Mouse (Mus musculus): ENCODE measurements around the gene Papolg. TPM values are rescaled to one million over a fixed set of nuclear protein-coding genes. Genes with fewer than 3 reads are reported as not detected.

Gene Papolg
- total and polyA plus RNA-seq, 3 experiments, result 13.3 to 23.0 (median 15.3) TPM

DNA sequence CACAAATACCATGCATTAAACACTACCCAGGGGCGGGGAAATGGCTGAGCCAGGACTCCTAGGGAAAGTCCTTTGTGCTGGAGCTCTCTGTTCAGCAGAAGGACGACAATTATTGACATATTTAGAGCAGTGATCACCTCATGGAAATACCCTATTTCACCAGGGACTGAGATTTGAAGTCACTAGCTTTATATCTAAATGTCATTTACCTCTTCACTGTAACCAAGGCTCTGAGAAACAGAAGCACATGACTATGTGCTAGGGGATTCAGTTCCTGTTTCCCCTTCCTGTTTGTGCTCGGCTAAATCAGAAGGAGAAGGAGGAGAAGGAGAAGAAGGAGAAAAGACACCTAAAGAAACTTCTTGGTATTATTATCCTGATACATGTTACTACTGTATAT lies 71.8 kb downstream of the Papolg start (continued):
- peak; percentile 95 for TF ChIP-seq EP300 (IDR thresholded peaks at IDR 0.05; ENCODE audit: low read length)
- no peak for TF ChIP-seq NELFE (IDR thresholded peaks at IDR 0.05; ENCODE audit: low read depth, low read length)
- TF ChIP-seq ZNF384 (IDR thresholded peaks at IDR 0.05; ENCODE audit: low read depth, low read length), result no peak
- TF ChIP-seq CTCF (conservative IDR thresholded peaks at IDR 0.05 in 1 of 2, IDR thresholded peaks at IDR 0.05 in 1 of 2; ENCODE audit: low read depth in 2 of 2, low read length in 2 of 2), result no peak
- 0 out of 2 replicates have a peak, but pooled peaks have one; percentile 39 for TF ChIP-seq MAZ (IDR thresholded peaks at IDR 0.05; ENCODE audit: low read depth, low read length)
- TF ChIP-seq BHLHE40 (IDR thresholded peaks at IDR 0.05; ENCODE audit: low read depth, low read length), result peak; percentile 90
- TF ChIP-seq MEF2A (IDR thresholded peaks at IDR 0.05; ENCODE audit: borderline replicate concordance, low read depth, low read length), result no peak; the same call in 1 of the 2 replicates
- peak; percentile 77 for TF ChIP-seq ETS1 (conservative IDR thresholded peaks at IDR 0.05; ENCODE audit: low read depth, low read length)
- TF ChIP-seq KAT2A (IDR thresholded peaks at IDR 0.05; ENCODE audit: insufficient replicate concordance, low read length), result 0 out of 2 replicates have a peak, but pooled peaks have one; percentile 26
- TF ChIP-seq ZC3H11A (IDR thresholded peaks at IDR 0.05; ENCODE audit: low read depth, low read length), result no peak
- TF ChIP-seq NRF1 (IDR thresholded peaks at IDR 0.05; ENCODE audit: low read depth, low read length), result no peak
- no peak for TF ChIP-seq TBP (conservative IDR thresholded peaks at IDR 0.05; ENCODE audit: low read depth, low read length)

DNA sequence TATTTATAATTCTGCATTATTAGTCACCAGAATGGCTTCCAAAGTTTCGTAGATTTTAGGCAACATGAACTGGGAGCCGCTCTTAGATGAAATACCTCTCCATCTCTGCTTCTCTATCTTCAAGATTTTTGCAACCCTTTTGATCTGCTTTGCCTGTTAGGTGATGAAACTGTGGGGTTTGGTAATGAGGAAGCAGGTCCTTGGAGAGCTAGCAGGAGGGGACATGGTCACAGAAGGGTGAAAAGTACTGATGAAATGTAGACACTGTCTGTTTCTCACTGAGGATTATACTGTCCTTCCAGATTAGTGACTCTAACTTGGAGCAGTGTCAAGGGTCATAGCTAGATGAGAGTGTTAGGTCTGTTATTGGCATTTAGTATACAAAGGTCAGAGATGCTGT lies 73.4 kb downstream of the Papolg start:
- no peak overlapping the region for H3K4me3 ChIP-seq (replicated peaks in 1 of 3; ENCODE audit: low read depth in 2 of 3, low read length in 2 of 3, poor library complexity in 1 of 3)
- peak; percentile 46 for DNase-seq (ENCODE audit: extremely low read depth)
- peaks cover 25 to 48% of the 10 kb centered on the region in 2 experiments for H3K4me1 ChIP-seq (ENCODE audit: control insufficient read depth in 1 of 2, insufficient read depth in 2 of 2)
- dilution Hi-C loops (cut with MboI; ENCODE audit: extremely low pct_ligation_motif_present, extremely low pct_unique_long_range_greater_than_20kb, low sequenced_read_pairs), result no loop called here
- peaks cover 2% of the 10 kb centered on the region for H3K9me3 ChIP-seq (replicated peaks; ENCODE audit: low read length)
- H3K79me2 ChIP-seq (replicated peaks; ENCODE audit: control insufficient read depth, extremely low read depth, insufficient read depth, poor library complexity, severe bottlenecking), result no peaks in the 10 kb centered on the region
- H3K27me3 ChIP-seq (replicated peaks), result no peaks in the 10 kb centered on the region
- H3K9ac ChIP-seq (ENCODE audit: insufficient read depth, low read depth), result peak overlapping the region; percentile 56; the same call in 1 of the 2 replicates
- in situ Hi-C loops (cut with MboI; ENCODE audit: low pct_ligation_motif_present, low pct_unique_long_range_greater_than_20kb, low sequenced_read_pairs), result no loop called here
- H3K27ac ChIP-seq (ENCODE audit: insufficient read depth, low read depth), result peak overlapping the region; percentile 48
- H3K4me2 ChIP-seq (ENCODE audit: insufficient read depth, low read depth, poor library complexity, severe bottlenecking), result peak overlapping the region; percentile 41
- H3K36me3 ChIP-seq (replicated peaks in 1 of 2; ENCODE audit: control insufficient read depth in 1 of 2, insufficient read depth in 1 of 2, low read length in 1 of 2), result no peaks in the 10 kb centered on the region
- no peak for TF ChIP-seq CTCF (conservative IDR thresholded peaks at IDR 0.05 in 1 of 2, IDR thresholded peaks at IDR 0.05 in 1 of 2; ENCODE audit: low read depth in 2 of 2, low read length in 2 of 2)
- no peak for TF ChIP-seq MXI1 (IDR thresholded peaks at IDR 0.05; ENCODE audit: low read depth, low read length)
- 0 out of 2 replicates have a peak, but pooled peaks have one; percentile 8 for TF ChIP-seq ELF1 (IDR thresholded peaks at IDR 0.05; ENCODE audit: low read depth, low read length)
- TF ChIP-seq USF2 (conservative IDR thresholded peaks at IDR 0.05; ENCODE audit: low read depth, low read length), result no peak

- peak overlapping the region; percentile 48; the same call in 1 of the 2 replicates for H3K27ac ChIP-seq (ENCODE audit: insufficient read depth, low read depth)
Measured at GRCm38 (mm10) chr11:23820977-23821376, 74.1 kb downstream of the Papolg start.

More at GRCm38 (mm10) chr11:23820977-23821376, 74.1 kb downstream of the Papolg start:
- no peak for DNase-seq (ENCODE audit: extremely low read depth)
- no peaks in the 10 kb centered on the region for H3K36me3 ChIP-seq (replicated peaks in 1 of 2; ENCODE audit: control insufficient read depth in 1 of 2, insufficient read depth in 1 of 2, low read length in 1 of 2)
- H3K79me2 ChIP-seq (replicated peaks; ENCODE audit: control insufficient read depth, extremely low read depth, insufficient read depth, poor library complexity, severe bottlenecking), result no peaks in the 10 kb centered on the region
- H3K9ac ChIP-seq (ENCODE audit: insufficient read depth, low read depth), result peak overlapping the region; percentile 56; the same call in 1 of the 2 replicates
- peak overlapping the region; percentile 41; the same call in 1 of the 2 replicates for H3K4me2 ChIP-seq (ENCODE audit: insufficient read depth, low read depth, poor library complexity, severe bottlenecking)
- TF ChIP-seq POLR2A (IDR thresholded peaks at IDR 0.05; ENCODE audit: low read depth, low read length) (no peak), IRF4 (IDR thresholded peaks at IDR 0.05; ENCODE audit: low read depth, low read length) (peak; percentile 40; the same call in 1 of the 2 replicates), MEF2A (IDR thresholded peaks at IDR 0.05; ENCODE audit: borderline replicate concordance, low read depth, low read length) (peak; percentile 67; the same call in 1 of the 2 replicates), EP300 (IDR thresholded peaks at IDR 0.05; ENCODE audit: low read length) (peak; percentile 79)
- peaks cover 25 to 48% of the 10 kb centered on the region in 2 experiments for H3K4me1 ChIP-seq (ENCODE audit: control insufficient read depth in 1 of 2, insufficient read depth in 2 of 2)
- H3K27me3 ChIP-seq (replicated peaks), result no peaks in the 10 kb centered on the region
- peaks cover 2% of the 10 kb centered on the region for H3K9me3 ChIP-seq (replicated peaks; ENCODE audit: low read length)
- in situ Hi-C loops (cut with MboI; ENCODE audit: low pct_ligation_motif_present, low pct_unique_long_range_greater_than_20kb, low sequenced_read_pairs) (no loop called here), dilution Hi-C loops (cut with MboI; ENCODE audit: extremely low pct_ligation_motif_present, extremely low pct_unique_long_range_greater_than_20kb, low sequenced_read_pairs) (no loop called here)
- H3K4me3 ChIP-seq (replicated peaks in 1 of 3; ENCODE audit: low read depth in 2 of 3, low read length in 2 of 3, poor library complexity in 1 of 3), result no peak overlapping the region
